Mouse (Mus musculus): ENCODE measurements around the gene Trit1. TPM values are rescaled to one million over a fixed set of nuclear protein-coding genes. Genes with fewer than 3 reads are reported as not detected.
A peak's percentile ranks its signal among the peaks of the same experiment; 100 is the strongest.

Trit1 gene
- polyA plus RNA-seq, 2 experiments: 15.0 to 20.1 TPM

DNA sequence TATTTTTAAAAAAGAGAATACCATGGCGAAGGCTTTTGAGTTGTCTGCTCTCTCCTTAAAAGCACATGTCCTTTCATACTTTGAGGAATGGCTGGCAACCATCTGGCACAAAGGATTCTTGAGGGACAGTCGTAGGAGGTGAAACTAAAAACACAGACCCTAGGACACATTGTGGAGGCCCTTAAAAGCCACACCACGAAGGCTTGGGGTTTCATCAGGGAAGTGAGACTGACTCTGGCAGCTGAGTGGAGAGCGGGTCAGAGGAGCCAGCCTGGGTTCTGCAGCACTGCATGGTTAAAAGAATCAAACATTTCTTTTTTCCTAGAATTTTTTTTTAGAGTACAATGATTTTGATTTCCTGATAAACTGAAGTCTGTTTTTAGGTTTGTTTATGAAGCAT is 10.2 kb downstream of the Trit1 start:
- 86% methylated on average over 4 of the region's 4 CpGs for WGBS
- ATAC-seq (ENCODE audit: low FRiP score, low read depth) (no peak), DNase-seq (ENCODE audit: low spot score) (no peak)
- Histone ChIP-seq H3K4me1 (ENCODE audit: control insufficient read depth, insufficient read depth, low read length) (no peaks in the 10 kb centered on the region), H3K36me3 (ENCODE audit: control insufficient read depth, insufficient read depth, low read length) (peaks cover 50% of the 10 kb centered on the region), H3K27ac (replicated peaks; ENCODE audit: low read depth, low read length) (no peak overlapping the region), H3K4me3 (replicated peaks; ENCODE audit: low read length) (no peak overlapping the region), H3K9me3 (ENCODE audit: control insufficient read depth, low read length) (0 out of 2 replicates have a peak, but pooled peaks cover 3% of the 10 kb centered on the region), H3K27me3 (ENCODE audit: control insufficient read depth, insufficient read depth, low read length) (no peaks in the 10 kb centered on the region), H3K4me2 (replicated peaks; ENCODE audit: low read depth, low read length, severe bottlenecking) (no peak overlapping the region), H3K9ac (ENCODE audit: low read depth, low read length, severe bottlenecking) (no peak overlapping the region)
- no peak for TF ChIP-seq POLR2A (IDR thresholded peaks at IDR 0.05; ENCODE audit: borderline replicate concordance, extremely low read depth, insufficient read depth, insufficient read length)

DNA sequence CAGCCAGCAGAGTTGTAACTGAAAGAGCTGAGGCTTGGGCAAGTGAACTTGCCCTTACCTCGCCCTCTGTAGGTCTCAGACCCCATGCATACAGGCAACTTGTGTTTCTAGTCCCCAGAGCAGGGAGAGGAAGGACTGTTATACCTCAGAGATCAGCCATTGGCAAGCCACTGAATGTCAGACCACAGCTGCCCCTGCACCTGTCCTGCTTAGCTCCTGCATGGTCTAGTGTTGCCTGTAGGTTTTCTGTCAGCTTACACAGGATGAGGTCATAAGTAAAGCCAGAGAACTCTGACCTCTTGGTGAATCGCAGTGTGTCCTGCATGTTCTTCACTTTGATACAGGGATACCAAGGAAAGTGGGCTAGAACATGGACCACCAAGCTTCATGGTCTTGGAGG is 18.4 kb downstream of the Trit1 start:
- Histone ChIP-seq H3K9me3 (ENCODE audit: control insufficient read depth, low read length) (no peaks in the 10 kb centered on the region), H3K4me2 (replicated peaks; ENCODE audit: low read depth, low read length, severe bottlenecking) (no peak overlapping the region), H3K9ac (ENCODE audit: low read depth, low read length, severe bottlenecking) (no peak overlapping the region), H3K27ac (replicated peaks; ENCODE audit: low read depth, low read length) (no peak overlapping the region), H3K4me1 (ENCODE audit: control insufficient read depth, insufficient read depth, low read length) (no peaks in the 10 kb centered on the region), H3K4me3 (replicated peaks; ENCODE audit: low read length) (no peak overlapping the region), H3K27me3 (ENCODE audit: control insufficient read depth, insufficient read depth, low read length) (no peaks in the 10 kb centered on the region), H3K36me3 (ENCODE audit: control insufficient read depth, insufficient read depth, low read length) (peaks cover 41% of the 10 kb centered on the region)
- DNase-seq (ENCODE audit: low spot score): peak; percentile 29
- TF ChIP-seq POLR2A (IDR thresholded peaks at IDR 0.05; ENCODE audit: borderline replicate concordance, extremely low read depth, insufficient read depth, insufficient read length): no peak
- peak; percentile 41; the same call in 1 of the 2 replicates for ATAC-seq (ENCODE audit: low FRiP score, low read depth)
- WGBS: 87% methylated on average over 2 of the region's 2 CpGs

DNA sequence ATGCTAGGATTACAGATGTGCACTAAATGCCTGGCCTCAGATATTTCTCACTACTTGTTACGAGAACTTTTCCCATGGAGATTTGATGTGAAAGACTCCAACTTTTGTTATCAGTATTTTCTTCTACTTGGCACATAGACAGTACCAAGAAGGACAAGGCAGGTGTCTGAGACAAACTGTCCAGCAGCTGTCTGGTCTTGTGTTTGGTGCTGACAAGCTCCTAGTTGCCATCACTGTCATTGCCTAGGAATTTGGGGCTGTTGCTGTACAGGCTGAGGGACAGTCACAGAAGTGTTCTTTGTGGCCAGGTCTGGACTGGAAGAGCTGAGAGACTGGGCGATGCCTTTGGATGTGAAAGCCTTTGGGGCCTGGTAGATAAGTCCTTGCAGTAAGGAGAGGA is 19.2 kb downstream of the Trit1 start:
- TF ChIP-seq POLR2A (IDR thresholded peaks at IDR 0.05; ENCODE audit: borderline replicate concordance, extremely low read depth, insufficient read depth, insufficient read length): no peak
- H3K4me3 ChIP-seq (replicated peaks; ENCODE audit: low read length): no peak overlapping the region
- WGBS: 95% methylated on average over 2 of the region's 2 CpGs
- H3K36me3 ChIP-seq (ENCODE audit: control insufficient read depth, insufficient read depth, low read length): peaks cover 44% of the 10 kb centered on the region
- DNase-seq (ENCODE audit: low spot score): no peak
- no peak overlapping the region for H3K9ac ChIP-seq (ENCODE audit: low read depth, low read length, severe bottlenecking)
- no peaks in the 10 kb centered on the region for H3K9me3 ChIP-seq (ENCODE audit: control insufficient read depth, low read length)
- H3K4me1 ChIP-seq (ENCODE audit: control insufficient read depth, insufficient read depth, low read length): no peaks in the 10 kb centered on the region
- no peak overlapping the region for H3K4me2 ChIP-seq (replicated peaks; ENCODE audit: low read depth, low read length, severe bottlenecking)
- ATAC-seq (ENCODE audit: low FRiP score, low read depth): no peak
- no peak overlapping the region for H3K27ac ChIP-seq (replicated peaks; ENCODE audit: low read depth, low read length)
- H3K27me3 ChIP-seq (ENCODE audit: control insufficient read depth, insufficient read depth, low read length): no peaks in the 10 kb centered on the region

DNA sequence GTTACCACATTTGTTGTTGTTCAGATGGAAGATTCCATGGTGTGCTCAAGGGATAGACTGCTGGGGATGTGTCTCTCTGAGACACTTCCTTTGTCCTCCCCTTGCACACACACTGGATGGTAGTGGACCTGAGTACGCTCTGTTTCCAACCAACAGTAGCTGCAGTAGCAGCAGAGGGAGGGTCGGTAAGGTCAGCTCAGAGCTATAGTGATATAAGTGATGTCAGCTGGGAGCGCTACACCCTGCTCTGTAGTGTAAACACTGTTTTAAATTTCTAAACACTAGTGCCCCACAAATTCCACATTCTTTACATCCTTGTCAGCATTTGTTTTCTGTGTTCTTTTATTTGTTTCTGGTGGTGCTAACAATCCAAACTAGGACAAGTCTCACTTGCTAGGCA is 20.3 kb downstream of the Trit1 start:
- Histone ChIP-seq H3K36me3 (ENCODE audit: control insufficient read depth, insufficient read depth, low read length) (peaks cover 35% of the 10 kb centered on the region), H3K4me1 (ENCODE audit: control insufficient read depth, insufficient read depth, low read length) (no peaks in the 10 kb centered on the region), H3K27ac (replicated peaks; ENCODE audit: low read depth, low read length) (no peak overlapping the region), H3K4me3 (replicated peaks; ENCODE audit: low read length) (no peak overlapping the region), H3K4me2 (replicated peaks; ENCODE audit: low read depth, low read length, severe bottlenecking) (no peak overlapping the region), H3K27me3 (ENCODE audit: control insufficient read depth, insufficient read depth, low read length) (no peaks in the 10 kb centered on the region), H3K9me3 (ENCODE audit: control insufficient read depth, low read length) (no peaks in the 10 kb centered on the region), H3K9ac (ENCODE audit: low read depth, low read length, severe bottlenecking) (no peak overlapping the region)
- ATAC-seq (ENCODE audit: low FRiP score, low read depth): no peak
- TF ChIP-seq POLR2A (IDR thresholded peaks at IDR 0.05; ENCODE audit: borderline replicate concordance, extremely low read depth, insufficient read depth, insufficient read length): no peak
- DNase-seq (ENCODE audit: low spot score): no peak
- 72% methylated on average over 3 of the region's 3 CpGs for WGBS

DNA sequence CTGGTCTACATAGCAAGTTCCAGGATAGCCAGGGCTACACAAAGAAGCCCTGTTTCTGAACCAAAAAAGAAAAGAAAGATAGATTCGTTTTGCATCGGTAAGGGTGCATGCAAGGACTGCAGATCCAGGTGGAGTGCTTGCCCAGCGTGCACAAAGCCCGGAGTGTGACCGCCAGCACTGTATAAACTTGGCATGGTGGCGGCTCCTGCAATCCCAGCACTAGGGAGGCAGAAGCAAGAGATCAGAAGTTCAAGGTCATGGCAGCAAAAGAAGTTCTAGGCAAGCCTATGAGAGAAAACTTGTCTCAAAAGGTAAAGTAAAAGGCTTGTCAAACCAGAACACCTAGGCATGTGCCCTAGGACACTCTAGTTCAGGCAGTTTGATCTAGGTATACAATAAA is 24.7 kb downstream of the Trit1 start:
- Histone ChIP-seq H3K27me3 (ENCODE audit: control insufficient read depth, insufficient read depth, low read length) (no peaks in the 10 kb centered on the region), H3K4me2 (replicated peaks; ENCODE audit: low read depth, low read length, severe bottlenecking) (no peak overlapping the region), H3K36me3 (ENCODE audit: control insufficient read depth, insufficient read depth, low read length) (peaks cover 40% of the 10 kb centered on the region), H3K27ac (replicated peaks; ENCODE audit: low read depth, low read length) (no peak overlapping the region), H3K9me3 (ENCODE audit: control insufficient read depth, low read length) (no peaks in the 10 kb centered on the region), H3K4me3 (replicated peaks; ENCODE audit: low read length) (no peak overlapping the region), H3K9ac (ENCODE audit: low read depth, low read length, severe bottlenecking) (no peak overlapping the region), H3K4me1 (ENCODE audit: control insufficient read depth, insufficient read depth, low read length) (no peaks in the 10 kb centered on the region)
- ATAC-seq (ENCODE audit: low FRiP score, low read depth): no peak
- TF ChIP-seq POLR2A (IDR thresholded peaks at IDR 0.05; ENCODE audit: borderline replicate concordance, extremely low read depth, insufficient read depth, insufficient read length): no peak
- DNase-seq (ENCODE audit: low spot score): no peak
- WGBS: 92% methylated on average over 6 of the region's 6 CpGs

DNA sequence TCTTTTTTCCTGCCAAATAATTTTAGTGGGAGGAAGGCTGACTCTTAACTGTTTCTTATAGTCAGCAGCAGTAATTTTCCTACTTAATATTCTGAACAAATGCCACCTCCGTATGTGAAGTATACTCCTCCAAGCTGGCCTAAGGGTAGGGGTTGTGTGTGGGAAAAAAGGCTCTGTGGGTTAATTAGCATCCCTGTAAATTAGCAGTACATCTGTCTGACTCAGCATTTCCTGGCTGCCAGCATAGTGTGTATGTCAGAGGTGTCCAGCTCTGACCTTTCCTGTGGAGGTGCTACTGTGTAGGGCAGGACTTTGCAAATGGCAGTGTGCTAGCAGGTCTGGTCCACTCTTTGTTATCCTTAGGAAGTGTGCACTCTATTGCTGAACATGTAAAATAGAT is 27.5 kb downstream of the Trit1 start:
- H3K4me3 ChIP-seq (replicated peaks; ENCODE audit: low read length): no peak overlapping the region
- H3K27me3 ChIP-seq (ENCODE audit: control insufficient read depth, insufficient read depth, low read length): no peaks in the 10 kb centered on the region
- no peaks in the 10 kb centered on the region for H3K4me1 ChIP-seq (ENCODE audit: control insufficient read depth, insufficient read depth, low read length)
- no peak overlapping the region for H3K4me2 ChIP-seq (replicated peaks; ENCODE audit: low read depth, low read length, severe bottlenecking)
- TF ChIP-seq POLR2A (IDR thresholded peaks at IDR 0.05; ENCODE audit: borderline replicate concordance, extremely low read depth, insufficient read depth, insufficient read length): no peak
- H3K36me3 ChIP-seq (ENCODE audit: control insufficient read depth, insufficient read depth, low read length): peaks cover 60% of the 10 kb centered on the region
- WGBS: 70% methylated on average over 1 of the region's 1 CpGs
- no peak overlapping the region for H3K9ac ChIP-seq (ENCODE audit: low read depth, low read length, severe bottlenecking)
- no peak for ATAC-seq (ENCODE audit: low FRiP score, low read depth)
- no peak for DNase-seq (ENCODE audit: low spot score)
- H3K9me3 ChIP-seq (ENCODE audit: control insufficient read depth, low read length): no peaks in the 10 kb centered on the region
- no peak overlapping the region for H3K27ac ChIP-seq (replicated peaks; ENCODE audit: low read depth, low read length)
